Mouse (Mus musculus) activated CD4-positive, CD25-positive, alpha-beta regulatory T cell, adult 9 weeks (primary cell): ENCODE data around the gene Nup210l. TPM values are rescaled to one million over a fixed set of nuclear protein-coding genes. Genes with fewer than 3 reads are reported as not detected.

Experiments
- polyA plus RNA-seq: library from polyadenylated mRNA; unstranded; fragments of 100-300 nt; shearing (Covaris generic); gene quantifications from one replicate; pipeline ENCODE4 v1.2.1, GENCODE M21; 2017

Gene Nup210l
- 0.81 TPM for polyA plus RNA-seq

DNA sequence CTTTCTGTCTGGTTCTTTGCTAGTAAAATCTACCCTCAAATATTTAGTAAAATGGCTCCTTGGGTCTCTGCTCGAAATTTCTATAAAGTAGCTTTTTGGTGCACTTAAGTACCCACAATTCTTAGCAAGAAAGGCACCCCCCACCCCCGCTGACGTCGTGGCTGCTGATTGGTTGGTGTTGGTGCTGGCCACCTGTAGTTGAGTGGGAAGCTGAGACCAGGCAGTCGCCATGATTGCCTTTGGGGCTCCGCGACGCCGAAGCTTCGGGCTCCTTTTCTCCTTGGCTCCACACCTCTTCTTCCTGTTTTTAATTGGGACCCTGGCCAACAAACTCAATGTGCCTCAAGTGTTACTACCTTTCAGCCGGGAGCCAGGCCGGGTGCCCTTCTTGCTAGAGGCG is at the start of gene Nup210l:
Gene Nup210l (plus strand): TSS at position 195 of the 400 bp plus-strand sequence.

GRCm38 (mm10) chr3:90072294-90072693 is 31.6 kb upstream of the Nup210l start, which contains the start of gene Tpm3:
Gene Tpm3, plus strand, starts transcription at chr3:90072649.

GRCm38 (mm10) chr3:90213377-90213866 is 109.5 kb downstream of the Nup210l start, which contains the start of the genes Rps27 and Rab13:
Gene Rps27, minus strand, starts transcription at chr3:90213651.
Gene Rab13, plus strand, starts transcription at chr3:90213695.

DNA sequence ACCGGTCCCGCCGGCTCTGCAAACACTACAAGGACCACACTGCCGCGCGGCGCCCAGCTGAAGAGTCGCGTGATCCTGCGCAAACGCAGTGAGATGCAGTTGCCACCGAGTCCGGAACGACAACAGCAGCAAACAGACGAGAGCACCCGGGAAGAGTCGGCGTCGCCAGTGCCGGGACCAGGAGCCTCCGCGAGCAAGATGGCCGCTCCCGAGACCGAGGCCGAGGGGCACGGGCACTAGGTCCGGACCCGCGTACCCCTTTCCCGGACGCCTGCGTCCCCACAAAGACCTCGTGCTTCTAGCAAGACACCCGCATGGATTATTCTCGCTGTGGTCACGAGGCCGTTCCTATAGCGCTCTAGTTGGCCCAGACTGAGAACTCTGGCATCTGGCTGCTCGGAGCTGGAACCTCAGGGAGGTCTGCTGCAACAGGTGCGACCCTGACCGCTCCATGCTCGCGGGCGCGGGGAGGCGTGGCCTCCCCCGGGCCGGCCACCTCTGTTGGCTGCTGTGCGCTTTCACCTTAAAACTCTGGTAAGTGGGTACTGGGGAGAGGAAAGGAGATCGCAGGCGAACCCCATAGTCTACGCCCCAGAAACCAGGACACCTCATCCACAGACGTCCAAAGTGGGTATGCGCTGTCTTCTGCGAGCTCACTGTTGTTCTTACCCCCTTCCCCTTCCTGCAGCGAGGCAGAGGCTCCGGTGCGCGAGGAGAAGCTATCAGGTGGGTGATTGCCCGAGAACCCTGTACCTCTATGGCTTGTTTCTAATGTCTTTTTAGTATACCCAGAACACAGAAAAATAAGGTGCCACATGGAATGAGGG is 127.8 kb downstream of the Nup210l start, which contains the start of gene Jtb:
Gene Jtb (plus strand): TSS at position 91 of the 827 bp plus-strand sequence.

GRCm38 (mm10) chr3:90242984-90243775 is 139.2 kb downstream of the Nup210l start, which contains the start of gene Creb3l4:
Gene Creb3l4, minus strand, starts transcription at chr3:90243512.

GRCm38 (mm10) chr3:90247960-90248745 is 144.2 kb downstream of the Nup210l start, which contains the start of gene Slc39a1:
Gene Slc39a1, plus strand, starts transcription at chr3:90248172.

GRCm38 (mm10) chr3:90253653-90254418 is 149.9 kb downstream of the Nup210l start, which contains the start of gene Crtc2:
Gene Crtc2, plus strand, starts transcription at chr3:90254163.

Other genes starting within 250 kb of the Nup210l start
- gene Il6ra, start 190.9 kb upstream of the Nup210l start, polyA plus RNA-seq: 15.5 TPM
- gene Atp8b2, start 140.6 kb upstream of the Nup210l start, polyA plus RNA-seq: 35.5 TPM
- gene Hax1, start 105.4 kb upstream of the Nup210l start, polyA plus RNA-seq: 114 TPM
- 163 TPM for gene 4933434E20Rik, start 52.5 kb upstream of the Nup210l start, polyA plus RNA-seq
- 273 TPM for gene Ubap2l, start 51.5 kb upstream of the Nup210l start, polyA plus RNA-seq
- 945 TPM for gene Tpm3, start 31.5 kb upstream of the Nup210l start, polyA plus RNA-seq
- 2,953 TPM for gene Rps27, start 109.5 kb downstream of the Nup210l start, polyA plus RNA-seq
- gene Rab13, start 109.6 kb downstream of the Nup210l start, polyA plus RNA-seq: not detected
- gene Jtb, start 127.5 kb downstream of the Nup210l start, polyA plus RNA-seq: 172 TPM
- gene Creb3l4, start 139.4 kb downstream of the Nup210l start, polyA plus RNA-seq: not detected
- gene Slc39a1, start 144.0 kb downstream of the Nup210l start, polyA plus RNA-seq: 4.2 TPM
- gene Crtc2, start 150.0 kb downstream of the Nup210l start, polyA plus RNA-seq: 101 TPM
- 58.5 TPM for gene Dennd4b, start 161.1 kb downstream of the Nup210l start, polyA plus RNA-seq
- gene Gatad2b, start 189.0 kb downstream of the Nup210l start, polyA plus RNA-seq: 12.7 TPM